Mouse (Mus musculus): ENCODE data around the gene Notch3.

DNA sequence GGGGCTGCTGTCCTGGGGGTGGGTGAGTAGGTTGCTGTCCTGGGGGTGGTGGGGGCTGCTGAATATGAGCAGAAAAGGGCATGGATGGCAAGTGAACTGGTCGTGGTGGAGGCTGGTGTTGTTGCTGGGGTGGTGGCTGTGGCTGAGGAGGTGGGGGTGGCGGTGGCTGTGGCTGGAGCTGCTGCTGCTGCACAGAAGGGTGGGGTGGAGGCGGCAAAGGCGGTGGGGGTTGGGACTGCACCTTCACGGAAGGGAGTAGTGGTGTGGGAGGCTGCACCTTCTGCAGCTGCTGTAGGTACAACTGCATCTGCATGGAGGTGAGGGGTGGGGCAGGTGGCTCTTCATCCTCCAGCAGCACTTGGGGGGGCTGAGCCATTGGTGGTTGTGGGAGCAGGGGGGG is 34.4 kb upstream of the Notch3 start:
- TF ChIP-seq CTCF (IDR thresholded peaks at IDR 0.05; ENCODE audit: low read depth, low read length) = no peak
- TF ChIP-seq GATA2 (IDR thresholded peaks at IDR 0.05; ENCODE audit: borderline replicate concordance, low read depth, low read length) = no peak
- TF ChIP-seq TAL1 (conservative IDR thresholded peaks at IDR 0.05; ENCODE audit: low read depth, low read length) = no peak
- no peak for TF ChIP-seq GATA1 (IDR thresholded peaks at IDR 0.05; ENCODE audit: borderline replicate concordance, low read length)

Data from G1E (cell line).